ENCODE assay signal across 9 mouse cellular contexts in genomic region chr5:33543372-33543771, GRCm38 (mm10).
DNase-seq lines count a peak whose midpoint lies in the region; ATAC-seq lines count a peak whose summit lies in the region.
"Had no signal": no experiment of that assay in that cellular context is flagged by ENCODE, and none has a peak within 500 bp of the region (broad histone marks: within the 10 kb centered on the region; RNA-seq: fewer than 3 reads in every experiment).

No protein-coding gene starts in this region.

- peak; percentile 51 for DNase-seq in urinary bladder, postnatal 25 days (ENCODE audit: low spot score)
- DNase-seq in urinary bladder, adult 2 months (ENCODE audit: low spot score) = no peak
- DNase-seq in cerebellum, adult 18-20 months = peak; percentile 49 to 60
- DNase-seq in forelimb bud, embryonic 11.5 days (ENCODE audit: low read depth, low spot score) = peak; percentile 46
- peak; percentile 45 for DNase-seq in kidney, adult 9 months
- DNase-seq in liver, embryonic 13.5 days = peak; percentile 34
- peak; percentile 86 for DNase-seq in testis, postnatal 10 days (ENCODE audit: low spot score)

- no peak overlapping the region for H3K4me3 ChIP-seq in liver, embryonic 13.5 days (replicated peaks)
- H3K4me3 ChIP-seq in neural tube, embryonic 12.5 days = no peak overlapping the region
- H3K4me3 ChIP-seq: erythroblast, embryonic 14.5 days had no signal

- no peak overlapping the region for H3K27ac ChIP-seq in liver, embryonic 13.5 days
- no peak overlapping the region for H3K27ac ChIP-seq in neural tube, embryonic 12.5 days

- no peak overlapping the region for H3K4me2 ChIP-seq in liver, embryonic 13.5 days
- no peak overlapping the region for H3K4me2 ChIP-seq in neural tube, embryonic 12.5 days (replicated peaks)

- 0 out of 2 replicates have a peak, but pooled peaks have one; percentile 45 for ATAC-seq in liver, embryonic 13.5 days (ENCODE audit: low read depth)
- ATAC-seq in neural tube, embryonic 12.5 days (ENCODE audit: low FRiP score, low read depth) = peak; percentile 39; the same call in 1 of the 2 replicates

- no peaks in the 10 kb centered on the region for H3K36me3 ChIP-seq in liver, embryonic 13.5 days
- no peaks in the 10 kb centered on the region for H3K36me3 ChIP-seq in neural tube, embryonic 12.5 days

- no peaks in the 10 kb centered on the region for H3K4me1 ChIP-seq in liver, embryonic 13.5 days (replicated peaks)
- H3K4me1 ChIP-seq in neural tube, embryonic 12.5 days = peaks cover 21% of the 10 kb centered on the region

- H3K9ac ChIP-seq in liver, embryonic 13.5 days = no peak overlapping the region
- no peak overlapping the region for H3K9ac ChIP-seq in neural tube, embryonic 12.5 days

- WGBS in liver, embryonic 13.5 days (ENCODE audit: insufficient replicate concordance) = 15% methylated on average over 5 of the region's 5 CpGs
- 17% methylated on average over 5 of the region's 5 CpGs for WGBS in neural tube, embryonic 12.5 days

- H3K27me3 ChIP-seq in liver, embryonic 13.5 days = peaks cover 46% of the 10 kb centered on the region
- peaks cover 53% of the 10 kb centered on the region for H3K27me3 ChIP-seq in neural tube, embryonic 12.5 days (replicated peaks)

- no peaks in the 10 kb centered on the region for H3K9me3 ChIP-seq in liver, embryonic 13.5 days (replicated peaks)
- H3K9me3 ChIP-seq in neural tube, embryonic 12.5 days = no peaks in the 10 kb centered on the region
